Mouse (Mus musculus): ENCODE measurements around the gene Ezr. TPM values are rescaled to one million over a fixed set of nuclear protein-coding genes. Genes with fewer than 3 reads are reported as not detected.

Ezr gene
- 100 to 1,000 TPM; 254 to 374 TPM for polyA plus RNA-seq (2017; shearing (Covaris generic))

DNA sequence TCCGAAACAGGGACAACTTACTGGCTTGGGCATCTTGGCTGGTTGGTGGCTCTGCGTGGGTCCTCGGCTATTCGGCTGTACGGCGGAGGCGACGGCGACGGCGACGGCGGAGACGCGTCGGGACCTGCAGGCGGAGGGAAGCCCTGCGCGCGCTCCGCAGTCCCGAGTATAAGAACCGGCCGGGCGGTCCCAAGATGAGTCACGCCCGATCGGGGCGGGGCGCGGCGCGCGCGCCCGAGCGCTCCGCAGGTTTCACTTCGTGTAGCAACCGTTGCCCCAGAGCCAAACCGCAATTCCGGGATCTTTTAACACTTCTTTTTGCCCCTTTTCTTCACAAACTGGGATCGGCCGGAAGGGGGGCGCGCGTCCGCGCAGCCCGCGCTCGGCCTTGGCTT is at the start of gene Ezr:
TSS of gene Ezr (minus strand) at position 174 of the 395 bp plus-strand sequence.

Other genes starting within 250 kb of the Ezr start
- 10 to 100 TPM; 18.1 to 32.7 TPM for gene Dynlt1c, start 181.1 kb downstream of the Ezr start, polyA plus RNA-seq (2017; shearing (Covaris generic))
- gene Dynlt1f, start 126.9 kb downstream of the Ezr start, polyA plus RNA-seq (2017; shearing (Covaris generic)), result 10 to 100 TPM; 49.4 to 63.3 TPM
- 10 to 100 TPM in 1 of 2 experiments, 1 to 10 TPM in 1; 2.3 to 15.4 TPM for gene Sytl3, start 123.7 kb downstream of the Ezr start, polyA plus RNA-seq (2017; shearing (Covaris generic))
- gene Rsph3b, start 165.9 kb upstream of the Ezr start, polyA plus RNA-seq (2017; shearing (Covaris generic)), result 10 to 100 TPM; 37.3 to 37.9 TPM
- gene Tagap1, start 178.4 kb upstream of the Ezr start, polyA plus RNA-seq (2017; shearing (Covaris generic)), result 10 to 100 TPM; 59.6 to 62.8 TPM
- gene Rnaset2b, start 187.8 kb upstream of the Ezr start, polyA plus RNA-seq (2017; shearing (Covaris generic)), result 1,000 to 10,000 TPM in 1 of 2 experiments, 100 to 1,000 TPM in 1; 841 to 1,313 TPM
- gene Gm49721, start 196.1 kb upstream of the Ezr start, polyA plus RNA-seq (2017; shearing (Covaris generic)), result 1 to 10 TPM in 1 of 2 experiments, under 1 TPM in 1; 0.28 to 2.8 TPM
- gene Gm1604a, start 242.8 kb upstream of the Ezr start, polyA plus RNA-seq (2017; shearing (Covaris generic)), result under 1 TPM in 1 of 2 experiments, not detected in 1; 0.60 TPM